In the genomic region with DNA sequence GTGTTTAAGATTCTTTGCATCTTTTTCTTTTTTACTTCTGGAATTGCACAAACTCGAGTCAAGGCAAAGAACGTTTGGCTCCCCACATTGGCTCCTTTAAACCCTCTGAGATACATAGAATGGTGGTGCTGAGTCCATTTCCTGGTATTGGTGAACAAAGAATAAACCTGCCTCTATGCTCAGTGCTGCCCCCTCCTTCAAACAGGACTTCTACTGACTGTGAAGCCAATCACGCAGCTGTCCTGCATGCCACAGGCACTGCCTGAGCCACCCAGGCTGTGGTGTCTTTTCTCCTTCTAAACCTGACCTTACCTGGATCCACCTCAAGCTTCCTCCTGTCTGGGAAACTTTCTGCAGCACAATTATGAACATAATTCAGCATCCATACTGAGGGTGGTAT, we compare ENCODE assay signal across 13 mouse cellular contexts.
A peak's percentile ranks its signal among the peaks of the same experiment; 100 is the strongest.
DNase-seq lines count a peak whose midpoint lies in the region; ATAC-seq and TF ChIP-seq lines count a peak whose summit lies in the region.
"Had no signal": no experiment of that assay in that cellular context is flagged by ENCODE, and none has a peak within 500 bp of the region (broad histone marks: within the 10 kb centered on the region; RNA-seq: fewer than 3 reads in every experiment).

No protein-coding gene starts in this region.

- TF ChIP-seq RAD21 in MEL (IDR thresholded peaks at IDR 0.05; ENCODE audit: low read depth, low read length) = no peak

- intact Hi-C loops in heart, postnatal 14 days (cut with DNase I) = no loop called here

- no peak for TF ChIP-seq POLR2A in MEL (IDR thresholded peaks at IDR 0.05; ENCODE audit: control insufficient read depth in 1 of 2, insufficient read depth in 1 of 2, low read depth in 1 of 2, low read length in 2 of 2, poor library complexity in 1 of 2)

- 0 out of 4 replicates have a peak overlapping the region, but pooled peaks have one; percentile 9 to 34 for H3K27ac ChIP-seq in heart, embryonic 14.5 days (replicated peaks in 1 of 2; ENCODE audit: control insufficient read depth in 1 of 2, insufficient read depth in 1 of 2, low read depth in 2 of 2, low read length in 2 of 2)
- H3K27ac ChIP-seq in lung, postnatal 0 days (ENCODE audit: low read length) = no peak overlapping the region
- no peak overlapping the region for H3K27ac ChIP-seq in MEL (ENCODE audit: control insufficient read depth, low read depth, low read length)

- 58% methylated on average over 3 of the region's 3 CpGs for WGBS in heart, embryonic 14.5 days
- 56% methylated on average over 3 of the region's 3 CpGs for WGBS in lung, postnatal 0 days

- peak; percentile 42 for TF ChIP-seq CTCF in lung, postnatal 0 days (IDR thresholded peaks at IDR 0.05)
- peak; percentile 20 to 45 (median 29); a peak in 3 of 6 replicates for TF ChIP-seq CTCF in MEL (IDR thresholded peaks at IDR 0.05 in 2 of 3, conservative IDR thresholded peaks at IDR 0.05 in 1 of 3; ENCODE audit: control insufficient read depth in 1 of 3, insufficient read depth in 1 of 3, low read depth in 2 of 3, low read length in 3 of 3, poor library complexity in 1 of 3, severe bottlenecking in 1 of 3)

- H3K4me1 ChIP-seq in heart, embryonic 14.5 days (ENCODE audit: control insufficient read depth in 2 of 2, insufficient read depth in 2 of 2, low read length in 2 of 2) = peaks cover 32 to 70% of the 10 kb centered on the region in 2 experiments
- H3K4me1 ChIP-seq in lung, postnatal 0 days (ENCODE audit: insufficient read depth, low read depth, low read length) = no peaks in the 10 kb centered on the region
- H3K4me1 ChIP-seq in MEL (ENCODE audit: control insufficient read depth in 1 of 2, insufficient read depth in 2 of 2, low read length in 2 of 2) = peaks cover 7 to 15% of the 10 kb centered on the region in 2 experiments; a peak in 3 of 4 replicates

- no peak for TF ChIP-seq EP300 in lung, postnatal 0 days (IDR thresholded peaks at IDR 0.05)
- TF ChIP-seq EP300 in MEL (IDR thresholded peaks at IDR 0.05; ENCODE audit: low read depth in 1 of 2, low read length in 2 of 2) = no peak

- no peak overlapping the region for H3K4me3 ChIP-seq in heart, embryonic 14.5 days (ENCODE audit: control insufficient read depth in 1 of 2, insufficient read depth in 1 of 2, low read depth in 1 of 2, low read length in 2 of 2)
- no peak overlapping the region for H3K4me3 ChIP-seq in lung, postnatal 0 days (ENCODE audit: low read depth, low read length)
- H3K4me3 ChIP-seq in MEL (ENCODE audit: control insufficient read depth in 1 of 2, insufficient read depth in 1 of 2, low read depth in 2 of 2, low read length in 2 of 2) = no peak overlapping the region

- no peaks in the 10 kb centered on the region for H3K9me3 ChIP-seq in heart, embryonic 14.5 days (ENCODE audit: control insufficient read depth, low read length)
- H3K9me3 ChIP-seq in lung, postnatal 0 days (ENCODE audit: low read length) = no peaks in the 10 kb centered on the region
- no peaks in the 10 kb centered on the region for H3K9me3 ChIP-seq in MEL (replicated peaks; ENCODE audit: insufficient read depth, low read length)
- H3K9me3 ChIP-seq: G1E had no signal

- no peaks in the 10 kb centered on the region for H3K79me2 ChIP-seq in MEL (ENCODE audit: control insufficient read depth, insufficient read depth, low read length, poor library complexity)

- no peak for ATAC-seq in heart, embryonic 14.5 days (ENCODE audit: insufficient number of reproducible peaks, insufficient read depth, low FRiP score, low read depth)
- ATAC-seq in lung, postnatal 0 days = no peak
- ATAC-seq: forebrain, embryonic 16.5 days; hindbrain, embryonic 16.5 days had no signal

- DNase-seq in heart, postnatal 14 days = no peak
- DNase-seq in lung, postnatal 0 days (ENCODE audit: low spot score) = no peak
- DNase-seq in lung, postnatal 36 days = no peak
- peak; percentile 40 for DNase-seq in MEL (ENCODE audit: low read depth, low spot score)
- peak; percentile 13 for DNase-seq in naive thymus-derived CD4-positive, alpha-beta T cell, adult 2 months (ENCODE audit: low read depth)
- DNase-seq in adrenal gland, adult 2 months = no peak
- DNase-seq in layer of hippocampus, adult 11-12 months (ENCODE audit: low spot score) = no peak
- DNase-seq: cerebellum, adult 18-20 months; lung, postnatal 4 days had no signal

- H3K9ac ChIP-seq in heart, embryonic 14.5 days (ENCODE audit: low read length) = no peak overlapping the region
- no peak overlapping the region for H3K9ac ChIP-seq in lung, postnatal 0 days (replicated peaks; ENCODE audit: low read depth)
- no peak overlapping the region for H3K9ac ChIP-seq in MEL (ENCODE audit: control insufficient read depth, low read depth, low read length, poor library complexity, severe bottlenecking)

- H3K4me2 ChIP-seq in heart, embryonic 14.5 days (ENCODE audit: low read length) = no peak overlapping the region
- no peak overlapping the region for H3K4me2 ChIP-seq in lung, postnatal 0 days (replicated peaks; ENCODE audit: low read depth, low read length)

- peaks cover 9% of the 10 kb centered on the region; the same call in 1 of the 2 replicates for H3K36me3 ChIP-seq in heart, embryonic 14.5 days (ENCODE audit: control insufficient read depth, insufficient read depth, low read length)
- no peaks in the 10 kb centered on the region for H3K36me3 ChIP-seq in lung, postnatal 0 days (ENCODE audit: insufficient read depth, low read length)
- peaks cover 0 to 8% of the 10 kb centered on the region in 2 experiments; a peak in 2 of 4 replicates for H3K36me3 ChIP-seq in MEL (ENCODE audit: control insufficient read depth in 1 of 2, insufficient read depth in 2 of 2, low read length in 2 of 2)
- H3K36me3 ChIP-seq: G1E had no signal

- H3K27me3 ChIP-seq in heart, embryonic 14.5 days (ENCODE audit: control insufficient read depth, insufficient read depth, low read length) = no peaks in the 10 kb centered on the region
- H3K27me3 ChIP-seq in lung, postnatal 0 days (replicated peaks; ENCODE audit: insufficient read depth, low read length) = no peaks in the 10 kb centered on the region
- no peaks in the 10 kb centered on the region for H3K27me3 ChIP-seq in MEL (ENCODE audit: control insufficient read depth in 1 of 2, insufficient read depth in 2 of 2, low read length in 2 of 2)

TF ChIP-seq in MEL, 35 proteins besides CTCF, POLR2A, EP300 and RAD21:
- TF ChIP-seq BHLHE40 (IDR thresholded peaks at IDR 0.05; ENCODE audit: borderline replicate concordance, low read depth, low read length) (no peak), E2F4 (IDR thresholded peaks at IDR 0.05; ENCODE audit: borderline replicate concordance, low read depth, low read length) (no peak), TCF12 (IDR thresholded peaks at IDR 0.05; ENCODE audit: low read depth, low read length) (no peak), ZMIZ1 (IDR thresholded peaks at IDR 0.05; ENCODE audit: low read depth, low read length) (no peak), MAX (IDR thresholded peaks at IDR 0.05; ENCODE audit: low read length) (no peak), NRF1 (IDR thresholded peaks at IDR 0.05; ENCODE audit: insufficient read depth, low read depth, low read length, poor library complexity, severe bottlenecking) (no peak)

Comparison
In these comparisons a context has a peak if more than half of its experiments do, and no peak if none do; other contexts are left out.
1. H3K27ac ChIP-seq: peak in heart, embryonic 14.5 days (2 of 2); none in lung, postnatal 0 days (single experiment) and MEL (single experiment).
2. DNase-seq: peak in MEL (single experiment) and naive thymus-derived CD4-positive, alpha-beta T cell, adult 2 months (single experiment); none in heart, postnatal 14 days (0 of 2), lung, postnatal 0 days (single experiment), lung, postnatal 36 days (single experiment), adrenal gland, adult 2 months (single experiment) and layer of hippocampus, adult 11-12 months (single experiment).